Mouse (Mus musculus) frontal cortex, postnatal 10 days (tissue): ENCODE data around the gene Trp63.
"Not testable (repeated sequence)": the region's sequence is repeated elsewhere in the genome, so short reads cannot be mapped to it uniquely, and the experiment has no call there.

Source experiments
- DNase-seq, 2 experiments: peaks; one replicate each; pipeline ENCODE4 v3.0.0; 2022; ENCODE audit warnings: low spot score in 2 of 2, mixed read lengths in 1 of 2

The Trp63 gene

GRCm38 (mm10) chr16:25683531-25684248, at the start of gene Trp63:
Gene Trp63 (plus strand): TSS chr16:25683763.
- no peak for DNase-seq

- not testable (repeated sequence) for DNase-seq
Measured at GRCm38 (mm10) chr16:25644716-25645115, 38.8 kb upstream of the Trp63 start.

GRCm38 (mm10) chr16:25660510-25661235, 22.9 kb upstream of the Trp63 start:
- DNase-seq, result no peak

- no peak for DNase-seq
Measured at GRCm38 (mm10) chr16:25663116-25663515, 20.4 kb upstream of the Trp63 start.

DNA sequence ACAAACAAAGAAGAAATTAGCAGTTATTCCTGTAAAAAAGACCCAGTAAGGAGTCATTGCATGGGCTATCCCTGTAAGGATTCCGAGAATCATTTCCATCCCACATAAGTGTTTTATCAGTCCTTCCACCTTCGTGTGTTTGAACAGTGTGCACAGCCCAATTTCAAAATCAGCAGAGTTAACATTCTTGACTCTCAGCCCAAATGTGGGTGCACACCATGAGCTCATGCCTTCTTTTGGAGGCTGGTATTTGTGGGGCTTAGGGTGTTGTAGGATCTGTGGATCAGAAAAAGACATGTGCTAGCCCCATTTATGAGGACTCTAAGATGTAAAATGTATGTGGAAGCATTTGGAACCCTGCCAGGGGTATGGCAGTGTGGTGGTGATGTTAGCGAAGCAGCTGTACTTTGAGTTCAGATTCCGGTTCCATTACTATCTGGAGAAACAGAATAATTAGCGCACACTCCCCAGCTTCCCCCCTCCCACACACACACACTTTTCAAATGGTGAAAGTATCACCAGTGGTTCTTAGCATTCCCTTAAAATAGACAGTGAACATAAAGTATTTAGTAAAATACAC, 9.6 kb upstream of the Trp63 start:
- no peak for DNase-seq

DNA sequence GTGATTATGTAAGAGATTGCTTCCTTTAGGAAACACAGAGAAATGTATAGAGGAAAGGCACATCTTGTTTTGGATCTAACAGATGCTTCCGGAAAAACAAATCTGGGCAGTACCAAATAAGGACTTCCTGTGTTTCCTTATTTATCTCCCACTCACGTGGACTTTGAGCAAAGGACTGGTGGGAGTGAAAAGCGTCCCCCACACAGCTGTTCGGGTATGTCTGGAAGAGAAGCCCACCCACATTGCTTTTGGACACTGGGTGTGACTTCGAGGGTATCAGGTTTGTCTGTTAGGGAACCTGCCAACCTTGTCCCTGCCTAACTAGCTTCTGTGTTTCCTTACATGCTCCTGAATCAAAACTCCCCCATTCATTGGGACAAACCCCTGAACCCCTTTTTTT, 3.2 kb upstream of the Trp63 start:
- DNase-seq, result no peak

- DNase-seq, result no peak
Measured at GRCm38 (mm10) chr16:25682533-25682932, 1.0 kb upstream of the Trp63 start.

DNA sequence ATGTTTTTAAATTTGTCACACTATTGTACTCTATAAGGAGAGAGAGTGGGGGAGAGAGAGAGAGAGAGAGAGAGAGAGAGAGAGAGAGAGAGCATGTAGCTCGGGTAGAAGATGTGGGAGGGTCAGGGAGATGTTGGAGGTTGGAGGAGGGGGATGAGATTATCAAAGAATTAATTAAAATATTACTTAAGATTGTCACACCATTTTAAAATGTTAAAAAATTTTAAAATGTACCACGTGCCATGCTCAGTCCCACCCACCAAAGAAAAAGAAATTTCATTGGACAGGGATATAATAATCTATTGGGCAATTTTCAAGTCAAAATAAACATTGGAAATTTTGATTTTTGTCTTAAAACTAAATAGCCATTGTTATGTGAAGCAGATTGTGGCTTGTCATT, 1.0 kb downstream of the Trp63 start:
- DNase-seq, result no peak

- DNase-seq, result no peak
Measured at GRCm38 (mm10) chr16:25690612-25691011, 7.0 kb downstream of the Trp63 start.

DNA sequence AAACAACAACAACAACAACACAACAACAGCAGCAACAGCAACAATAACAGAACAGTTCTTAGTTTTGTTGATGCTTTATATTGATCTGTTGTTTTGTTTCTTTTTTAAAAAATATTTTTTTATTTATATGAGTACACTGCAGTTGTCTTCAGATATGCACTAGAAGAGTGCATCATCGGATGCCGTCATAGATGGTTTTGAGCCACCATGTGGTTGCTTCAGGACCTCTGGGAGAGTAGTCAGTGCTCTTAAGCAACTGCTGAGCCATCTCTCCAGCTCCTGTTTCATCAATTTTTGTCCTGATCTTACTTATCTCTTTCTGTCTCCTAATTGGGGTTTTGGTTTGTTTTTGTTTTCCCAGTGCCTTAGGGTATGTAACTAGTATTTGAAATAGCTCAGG, 17.7 kb downstream of the Trp63 start:
- no peak for DNase-seq

DNA sequence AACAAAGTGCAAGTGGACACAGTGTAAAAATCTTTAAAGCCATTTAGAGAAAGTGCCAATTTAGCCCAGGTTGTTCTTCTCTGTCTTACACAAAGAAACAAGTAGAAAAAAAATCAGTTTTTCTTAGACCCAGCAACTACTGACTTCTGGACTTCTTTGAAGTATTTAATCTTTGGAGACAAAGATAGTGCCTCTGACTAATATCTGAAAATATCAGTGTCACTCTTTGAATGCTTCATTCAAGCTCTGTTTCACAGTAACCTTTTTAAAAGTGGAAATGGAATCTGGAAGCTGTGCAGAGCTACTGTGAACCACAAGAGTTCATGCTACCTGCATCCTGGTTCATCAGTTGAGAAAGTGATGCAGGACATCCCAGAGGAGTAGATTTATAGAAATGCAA, 22.7 kb downstream of the Trp63 start:
- DNase-seq, result no peak

- DNase-seq, result no peak
Measured at GRCm38 (mm10) chr16:25715790-25716189, 32.2 kb downstream of the Trp63 start.

GRCm38 (mm10) chr16:25723131-25723530, 39.6 kb downstream of the Trp63 start:
- no peak for DNase-seq

DNA sequence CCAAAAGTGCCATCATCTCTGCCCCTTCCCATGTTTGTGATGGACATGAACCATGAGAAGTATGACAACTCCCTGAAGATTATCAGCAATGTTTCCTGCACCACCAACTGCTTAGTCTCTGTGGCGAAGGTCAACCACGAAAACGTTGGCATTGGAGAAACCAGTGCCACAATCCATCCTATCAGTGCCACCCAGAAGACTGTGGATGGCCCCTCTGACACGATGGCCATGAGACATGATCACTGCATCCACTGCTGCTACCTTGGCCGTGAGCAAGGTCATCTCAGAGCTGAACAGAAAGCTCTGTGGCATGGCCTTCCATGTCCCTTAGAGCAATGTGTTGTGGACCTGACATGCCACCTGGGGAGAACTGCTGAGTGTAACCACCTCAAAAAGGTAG, 43.4 kb downstream of the Trp63 start:
- DNase-seq, result no peak

- DNase-seq, result no peak
Measured at GRCm38 (mm10) chr16:25727957-25728506, 44.5 kb downstream of the Trp63 start.

GRCm38 (mm10) chr16:25736912-25737311, 53.3 kb downstream of the Trp63 start:
- peak in 1 of 2 experiments; percentile 12 for DNase-seq

DNA sequence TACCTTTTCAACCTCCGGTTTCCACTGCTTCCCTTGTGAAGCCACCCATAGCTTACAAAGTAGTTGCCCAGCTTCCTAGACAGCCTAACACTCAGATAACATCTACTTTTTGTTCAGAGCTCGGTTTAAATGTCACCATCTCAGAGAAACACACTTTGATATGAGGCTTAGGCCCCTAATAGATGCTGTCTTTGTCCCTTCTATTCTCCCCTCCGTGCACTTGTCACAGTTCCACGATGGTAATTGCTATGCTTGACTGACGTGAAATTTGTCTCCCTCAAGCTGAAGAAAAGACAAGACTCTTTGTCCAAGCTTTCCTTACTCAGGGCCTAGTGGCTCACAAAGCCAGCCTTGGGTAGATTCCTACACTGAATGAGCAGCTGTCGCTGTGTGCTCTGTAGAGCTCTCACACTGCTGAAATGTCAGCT, 54.1 kb downstream of the Trp63 start:
- no peak for DNase-seq

- DNase-seq, result no peak
Measured at GRCm38 (mm10) chr16:25746807-25747206, 63.2 kb downstream of the Trp63 start.

- DNase-seq, result no peak
Measured at GRCm38 (mm10) chr16:25751866-25752265, 68.3 kb downstream of the Trp63 start.

DNA sequence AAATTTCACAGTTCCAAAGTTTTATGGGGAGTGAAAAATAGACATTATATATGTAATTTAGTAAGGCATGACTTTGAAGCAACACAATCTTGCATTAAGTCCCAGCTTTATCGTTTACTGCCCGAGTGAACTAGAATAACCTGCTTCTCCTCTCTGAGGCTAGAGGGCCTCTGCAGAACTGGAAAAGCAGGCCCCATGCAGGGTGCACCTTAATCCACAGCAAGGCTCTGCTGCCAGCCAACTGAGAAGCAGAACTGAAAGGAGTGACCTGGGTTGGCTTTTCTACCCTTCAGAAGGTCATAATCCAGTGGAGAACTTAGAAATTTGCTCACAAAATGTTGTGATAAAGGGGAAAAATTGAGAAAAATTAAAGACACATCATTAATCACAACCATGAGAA, 74.5 kb downstream of the Trp63 start:
- no peak for DNase-seq

- no peak for DNase-seq
Measured at GRCm38 (mm10) chr16:25765549-25765948, 82.0 kb downstream of the Trp63 start.

GRCm38 (mm10) chr16:25774611-25775010, 91.0 kb downstream of the Trp63 start:
- DNase-seq, result no peak

GRCm38 (mm10) chr16:25777501-25777900, 93.9 kb downstream of the Trp63 start:
- no peak for DNase-seq
